Mouse (Mus musculus): ENCODE results near the gene Adh1.

Gene Adh1

DNA sequence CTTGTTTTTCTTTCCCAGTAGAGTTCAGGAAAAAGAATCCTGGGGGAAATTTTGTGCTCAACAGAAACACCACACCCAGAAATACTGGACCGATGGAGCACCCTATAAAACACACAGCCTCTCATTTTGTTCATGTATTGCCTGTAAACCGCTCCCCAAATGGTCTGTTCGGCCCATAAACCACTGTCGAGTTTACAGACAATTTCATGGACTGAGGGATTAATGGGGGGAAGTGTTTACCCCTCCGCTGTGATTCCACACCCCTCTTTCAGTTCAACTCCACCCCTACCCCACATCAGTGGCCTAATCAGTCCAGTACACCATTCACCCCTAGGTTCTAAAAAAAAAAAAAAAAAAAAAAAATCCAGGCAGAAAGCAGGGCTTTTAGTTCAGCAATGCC, 19.8 kb upstream of the Adh1 start:
- DNase-seq (ENCODE audit: extremely low read depth, low read depth) = peak; percentile 6

DNA sequence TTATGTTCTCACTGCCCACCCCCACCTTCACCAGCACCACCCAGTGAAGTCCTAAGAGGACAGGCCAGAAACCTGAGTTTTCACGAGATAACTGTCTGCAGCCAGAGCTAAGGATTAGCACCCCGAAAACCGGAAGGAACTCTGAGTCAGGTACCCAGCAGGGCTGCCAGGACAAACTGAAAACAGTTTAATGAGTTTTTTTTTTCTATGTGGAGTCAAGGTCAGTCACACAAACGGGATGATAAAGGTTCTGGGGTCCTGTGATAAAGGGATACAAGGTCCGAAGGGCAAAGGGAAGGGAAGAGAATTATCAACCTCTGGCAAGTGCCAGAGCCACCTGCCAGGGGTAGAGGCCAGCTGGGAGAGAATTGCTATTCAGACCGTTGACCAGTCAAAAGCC, 19.4 kb upstream of the Adh1 start:
- peak; percentile 36 for DNase-seq (ENCODE audit: extremely low read depth, low read depth)

DNA sequence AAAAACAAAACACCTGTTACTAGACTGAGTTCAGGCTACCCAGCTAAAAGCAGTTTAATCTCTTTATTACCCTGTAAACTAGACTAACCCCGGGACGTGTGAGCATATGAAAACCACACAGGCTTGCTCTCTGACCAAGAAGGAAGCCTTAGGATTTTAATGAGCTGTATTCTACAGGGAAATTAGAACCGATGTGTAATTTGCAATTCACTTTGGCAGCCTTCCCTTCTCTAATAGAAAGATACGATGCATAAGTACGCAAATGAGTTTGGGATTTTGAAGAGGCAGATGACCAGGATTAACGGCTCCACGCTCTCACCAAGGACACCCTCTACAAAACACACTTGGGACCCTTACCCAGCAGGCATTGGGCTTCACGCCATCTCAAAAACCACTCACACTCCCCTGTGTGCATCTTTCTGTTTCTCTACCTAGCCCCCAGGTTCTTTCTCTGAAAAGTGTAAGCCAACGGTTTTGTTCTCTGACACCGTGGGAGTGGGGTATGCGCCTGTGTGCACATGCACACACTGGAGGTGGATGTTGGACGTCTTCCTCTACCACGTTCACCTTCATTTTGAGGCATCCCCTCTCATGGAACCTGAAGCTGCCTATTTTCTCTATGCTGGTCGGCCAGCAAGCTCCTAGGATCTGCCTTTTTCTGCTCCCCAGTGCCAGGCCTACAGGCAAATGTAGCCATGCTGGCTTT, 18.6 kb upstream of the Adh1 start:
- DNase-seq (ENCODE audit: extremely low read depth, low read depth) = no peak

DNA sequence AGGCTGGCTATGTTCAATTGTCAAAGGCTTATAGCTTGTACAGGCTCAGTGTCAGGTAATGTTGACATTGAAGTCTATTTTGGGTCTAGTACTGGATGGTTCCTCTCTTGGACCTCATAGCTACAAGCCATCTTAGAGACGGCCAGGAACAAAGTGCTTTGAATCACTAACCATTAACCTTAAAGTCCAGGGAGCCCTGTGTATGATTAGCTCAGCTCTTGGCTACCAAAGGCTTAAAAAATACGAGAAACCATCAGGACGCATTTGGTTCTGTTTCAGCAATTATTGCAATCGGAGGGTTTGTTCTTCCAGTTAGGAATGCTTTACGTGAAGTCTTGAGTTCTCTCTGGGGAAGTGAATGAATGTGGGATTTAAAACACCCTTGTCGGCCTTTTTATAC, 17.9 kb upstream of the Adh1 start:
- no peak for DNase-seq (ENCODE audit: extremely low read depth, low read depth)

- no peak for DNase-seq (ENCODE audit: extremely low read depth, low read depth)
Measured at GRCm38 (mm10) chr3:138244338-138244874, 16.4 kb upstream of the Adh1 start.

- DNase-seq (ENCODE audit: extremely low read depth, low read depth) = no peak
Measured at GRCm38 (mm10) chr3:138246511-138247020, 14.2 kb upstream of the Adh1 start.

DNA sequence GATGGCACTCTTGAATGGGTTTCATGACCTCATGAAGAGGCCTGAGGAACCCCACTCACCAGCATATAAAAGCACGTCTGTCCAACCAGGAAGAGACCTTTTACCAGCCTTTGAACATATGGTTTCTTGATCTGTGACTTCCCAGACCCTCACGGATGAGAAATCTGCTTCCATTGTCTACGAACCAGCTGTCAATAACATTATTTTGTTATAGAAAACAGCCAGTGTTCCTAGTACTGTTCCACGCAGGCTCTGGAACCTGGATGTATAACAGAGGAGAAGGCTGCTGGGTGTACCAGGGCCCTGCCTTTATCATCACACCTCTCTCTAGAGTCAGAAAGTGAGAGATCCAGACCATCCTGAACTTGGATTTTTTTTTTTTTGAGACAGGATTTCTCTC, 13.6 kb upstream of the Adh1 start:
- DNase-seq (ENCODE audit: extremely low read depth, low read depth) = no peak

GRCm38 (mm10) chr3:138248011-138248410, 12.8 kb upstream of the Adh1 start:
- no peak for DNase-seq (ENCODE audit: extremely low read depth, low read depth)

- DNase-seq (ENCODE audit: extremely low read depth, low read depth) = no peak
Measured at GRCm38 (mm10) chr3:138248746-138249145, 12.0 kb upstream of the Adh1 start.

- DNase-seq (ENCODE audit: extremely low read depth, low read depth) = no peak
Measured at GRCm38 (mm10) chr3:138251156-138251555, 9.6 kb upstream of the Adh1 start.

- no peak for DNase-seq (ENCODE audit: extremely low read depth, low read depth)
Measured at GRCm38 (mm10) chr3:138254205-138254604, 6.6 kb upstream of the Adh1 start.

DNA sequence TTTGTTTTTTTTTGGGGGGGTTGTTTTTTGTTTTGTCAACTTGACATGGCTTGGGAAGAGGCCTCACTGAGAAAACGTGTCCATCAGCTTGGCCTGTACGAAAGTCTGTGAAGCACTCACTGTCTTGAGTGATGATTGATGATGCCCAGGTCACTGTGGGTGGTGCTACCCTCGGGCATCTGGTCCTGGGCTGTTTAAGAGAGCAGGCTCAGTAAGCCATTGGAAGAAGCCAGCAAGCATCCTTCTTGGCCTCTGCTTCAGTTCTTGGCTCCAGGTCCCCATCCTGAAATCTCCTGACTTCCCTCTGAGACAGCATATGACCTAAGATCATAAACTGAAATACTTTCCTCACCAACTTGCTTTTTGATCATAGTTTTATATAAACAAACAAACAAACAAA, 5.4 kb upstream of the Adh1 start:
- no peak for DNase-seq (ENCODE audit: extremely low read depth, low read depth)

DNA sequence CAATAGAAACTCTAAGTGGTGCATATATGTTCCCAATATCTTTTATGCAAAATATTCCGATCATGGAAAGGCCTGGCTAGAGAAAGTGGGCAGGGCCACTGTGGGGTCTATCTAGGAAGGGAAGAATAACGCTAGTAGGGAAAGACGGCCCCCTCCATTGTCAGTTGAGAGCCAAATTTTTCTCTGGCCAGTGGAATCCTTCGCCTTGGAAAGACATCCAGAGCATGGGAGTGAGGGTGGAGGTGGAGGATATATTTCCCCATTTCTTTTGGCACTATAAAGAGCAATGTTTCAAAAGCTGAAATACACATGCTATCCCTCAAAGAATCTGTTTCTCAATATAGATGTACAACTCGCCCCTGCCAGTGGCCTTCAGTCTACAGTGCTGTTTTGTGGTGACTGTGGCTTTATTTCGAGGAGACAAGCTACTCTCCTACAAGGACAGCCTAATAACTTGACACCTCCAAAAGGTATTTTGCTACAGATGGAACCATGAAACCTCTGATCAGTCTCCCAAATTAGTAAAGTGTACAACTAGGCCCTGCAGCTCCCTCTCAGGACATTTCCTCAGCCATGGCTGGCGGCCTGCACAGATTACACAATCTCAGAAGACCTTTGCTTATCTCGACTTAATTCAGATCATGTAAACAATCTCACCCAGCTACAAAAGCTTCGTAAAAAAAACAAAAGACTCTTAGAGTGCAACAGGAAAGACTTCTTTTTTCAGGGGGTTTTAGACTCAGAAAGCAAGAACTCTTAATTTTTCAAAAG, 4.8 kb upstream of the Adh1 start:
- no peak for DNase-seq (ENCODE audit: extremely low read depth, low read depth)

DNA sequence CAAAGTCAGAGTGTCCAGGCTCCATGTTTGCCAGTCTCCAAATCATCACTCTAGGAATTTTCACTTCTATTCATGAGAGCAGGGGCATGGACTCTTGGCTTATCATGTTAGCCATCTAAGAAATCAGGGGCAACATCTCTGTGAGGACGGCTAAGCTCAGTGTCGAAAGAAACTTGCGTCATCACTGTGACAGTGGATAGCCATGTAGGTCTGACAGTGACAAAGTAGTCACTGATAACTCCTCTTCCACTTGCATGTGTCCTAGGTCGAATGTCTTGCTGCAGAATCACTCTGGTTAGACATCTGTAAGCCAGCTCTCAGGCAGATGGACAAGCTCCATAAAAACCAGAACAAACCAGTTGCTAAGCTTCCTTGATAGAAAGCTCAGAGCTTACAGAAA, 1.8 kb downstream of the Adh1 start:
- no peak for DNase-seq (ENCODE audit: extremely low read depth, low read depth)

GRCm38 (mm10) chr3:138263154-138263930, 2.6 kb downstream of the Adh1 start:
- no peak for DNase-seq (ENCODE audit: extremely low read depth, low read depth)

GRCm38 (mm10) chr3:138264648-138265047, 3.9 kb downstream of the Adh1 start:
- DNase-seq (ENCODE audit: extremely low read depth, low read depth) = no peak

DNA sequence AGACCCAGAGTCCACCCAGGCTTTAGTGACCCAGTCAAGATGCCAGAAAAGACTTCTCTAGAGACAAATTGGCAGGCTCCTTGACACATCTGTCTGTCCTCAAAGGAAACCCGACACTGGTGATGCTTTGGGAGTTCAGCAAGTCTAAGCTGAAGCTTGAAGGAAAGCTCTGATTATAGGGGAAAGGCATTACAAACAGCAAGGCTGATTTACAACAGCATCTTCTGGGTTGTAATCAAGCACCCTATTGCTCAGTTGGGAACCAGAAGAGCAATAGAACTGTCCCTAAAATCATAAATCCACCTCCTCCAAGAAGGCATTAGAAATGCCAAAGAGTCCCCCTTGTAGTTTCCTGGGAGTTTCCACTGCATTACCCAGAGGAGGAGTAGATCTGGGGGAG, 9.7 kb downstream of the Adh1 start:
- no peak for DNase-seq (ENCODE audit: extremely low read depth, low read depth)

GRCm38 (mm10) chr3:138271297-138271696, 10.5 kb downstream of the Adh1 start:
- DNase-seq (ENCODE audit: extremely low read depth, low read depth) = no peak

GRCm38 (mm10) chr3:138273080-138273479, 12.3 kb downstream of the Adh1 start:
- no peak for DNase-seq (ENCODE audit: extremely low read depth, low read depth)

- no peak for DNase-seq (ENCODE audit: extremely low read depth, low read depth)
Measured at GRCm38 (mm10) chr3:138275100-138275499, 14.3 kb downstream of the Adh1 start.

DNA sequence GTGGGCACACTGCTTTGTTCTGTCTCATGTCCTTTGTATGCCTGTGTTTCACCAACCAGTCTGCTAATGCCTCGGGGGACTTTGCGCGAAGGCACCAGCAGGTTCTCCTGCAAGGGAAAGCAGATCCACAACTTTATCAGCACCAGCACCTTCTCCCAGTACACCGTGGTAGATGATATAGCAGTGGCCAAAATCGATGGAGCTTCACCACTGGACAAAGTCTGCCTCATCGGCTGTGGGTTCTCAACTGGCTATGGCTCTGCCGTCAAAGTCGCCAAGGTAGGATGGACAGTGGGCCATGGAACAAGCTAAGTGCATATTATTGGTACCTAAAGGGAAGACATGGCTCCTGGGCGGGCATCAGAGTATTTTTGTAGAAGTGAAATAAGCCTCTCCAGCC, 21.8 kb downstream of the Adh1 start:
- DNase-seq (ENCODE audit: extremely low read depth, low read depth) = no peak

DNA sequence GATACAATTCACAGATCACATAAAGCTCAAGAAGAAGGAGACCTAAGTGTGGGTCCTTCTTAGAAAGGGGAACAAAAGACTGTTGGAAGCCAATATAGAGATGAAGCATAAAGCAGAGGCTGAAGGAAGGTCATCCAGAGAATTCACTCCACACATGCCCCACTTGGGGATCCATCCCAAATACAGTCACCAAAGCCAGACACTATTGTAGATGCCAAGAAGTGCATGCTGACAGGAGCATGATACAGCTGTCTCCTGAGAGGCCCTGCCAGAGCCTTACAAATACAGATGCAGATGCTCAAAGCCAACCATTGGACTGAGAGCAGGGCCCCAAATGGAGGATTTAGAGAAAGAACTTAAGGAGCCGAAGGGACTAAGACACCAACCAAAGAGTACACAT, 23.0 kb downstream of the Adh1 start:
- no peak for DNase-seq (ENCODE audit: extremely low read depth, low read depth)

Data from MEL-GATA-1-ER (cell line).